Mouse (Mus musculus) embryonic fibroblast, embryonic 13.5 days (primary cell): ENCODE data around the gene Fam102a. TPM values are rescaled to one million over a fixed set of nuclear protein-coding genes. Genes with fewer than 3 reads are reported as not detected.

Source experiments
- H3K27ac ChIP-seq: 2 replicates; pipeline ENCODE4 v1.5.1; 2012; ENCODE audit warnings: low read length, control low read depth, inconsistent platforms; ENCODE audit not compliant: insufficient read depth
- H3K4me1 ChIP-seq: 2 replicates; pipeline ENCODE4 v1.6.1; 2011; ENCODE audit warnings: low read length; ENCODE audit not compliant: control insufficient read depth, insufficient read depth
- H3K4me3 ChIP-seq: 2 replicates; pipeline ENCODE4 v1.5.1; 2011; ENCODE audit warnings: mild to moderate bottlenecking, control low read depth, low read length; ENCODE audit not compliant: insufficient read depth
- CTCF ChIP-seq: IDR thresholded peaks from 2 replicates; pipeline ENCODE4 v1.5.1; 2011; ENCODE audit warnings: mild to moderate bottlenecking, control low read depth, low read length, moderate library complexity, borderline replicate concordance; ENCODE audit not compliant: insufficient read depth
- POLR2A ChIP-seq: IDR thresholded peaks from 2 replicates; pipeline ENCODE4 v1.6.1; 2011; ENCODE audit warnings: low read depth, mild to moderate bottlenecking, control low read depth, low read length, moderate library complexity
- polyA plus RNA-seq: library from polyadenylated mRNA; stranded (reverse); fragments of >200 nt; gene quantifications from 2 replicates; pipeline ENCODE4 v1.2.4, GENCODE M21; 2011; ENCODE audit warnings: low read depth; ENCODE audit not compliant: missing spikeins, insufficient read length

The Fam102a gene
- polyA plus RNA-seq, 1 experiment: 8.9 TPM

DNA sequence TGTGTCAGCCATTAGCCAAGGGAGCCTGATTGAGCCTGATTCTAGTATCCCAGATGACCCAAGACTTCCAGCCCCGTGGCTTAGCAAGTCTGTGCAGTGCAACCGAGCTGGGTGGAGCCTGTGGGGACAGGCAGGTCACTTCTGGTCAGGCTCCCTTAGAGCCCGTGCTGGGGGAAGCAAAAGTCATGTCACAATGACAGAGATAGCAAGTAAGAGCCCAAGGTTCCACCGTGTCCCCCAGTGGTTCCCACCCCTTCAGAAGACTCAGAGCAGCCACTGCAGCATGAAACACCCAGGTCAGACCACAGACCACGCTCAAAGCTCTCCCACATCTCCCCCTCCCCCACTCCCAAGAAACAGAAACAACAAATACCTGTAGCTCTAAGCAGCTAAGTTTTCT, 38.9 kb upstream of the Fam102a start:
- Histone ChIP-seq H3K4me3 (no peak overlapping the region), H3K27ac (no peak overlapping the region), H3K4me1 (no peaks in the 10 kb centered on the region)
- TF ChIP-seq CTCF: no peak
- no peak for TF ChIP-seq POLR2A

DNA sequence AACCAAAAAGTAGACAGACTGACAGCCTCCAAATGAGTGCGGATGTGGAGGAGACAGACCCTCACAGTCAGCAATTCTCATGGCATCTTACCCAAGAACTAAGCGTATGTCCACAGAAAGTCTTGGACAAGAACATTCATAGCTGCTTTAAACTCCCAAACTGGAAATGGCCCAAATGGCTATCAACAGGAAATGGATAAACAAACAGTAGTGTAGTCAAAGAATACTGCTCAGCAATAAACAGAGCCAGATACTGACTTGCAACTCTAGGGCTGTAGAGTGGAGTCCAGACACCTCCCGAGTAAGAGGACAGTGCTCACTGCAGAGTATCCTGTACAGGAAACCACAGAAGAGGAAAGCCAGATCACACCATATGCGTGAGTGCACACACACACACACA, 35.8 kb upstream of the Fam102a start:
- H3K4me3 ChIP-seq: no peak overlapping the region
- H3K4me1 ChIP-seq: peaks cover 4% of the 10 kb centered on the region
- TF ChIP-seq POLR2A: no peak
- TF ChIP-seq CTCF: no peak
- no peak overlapping the region for H3K27ac ChIP-seq

DNA sequence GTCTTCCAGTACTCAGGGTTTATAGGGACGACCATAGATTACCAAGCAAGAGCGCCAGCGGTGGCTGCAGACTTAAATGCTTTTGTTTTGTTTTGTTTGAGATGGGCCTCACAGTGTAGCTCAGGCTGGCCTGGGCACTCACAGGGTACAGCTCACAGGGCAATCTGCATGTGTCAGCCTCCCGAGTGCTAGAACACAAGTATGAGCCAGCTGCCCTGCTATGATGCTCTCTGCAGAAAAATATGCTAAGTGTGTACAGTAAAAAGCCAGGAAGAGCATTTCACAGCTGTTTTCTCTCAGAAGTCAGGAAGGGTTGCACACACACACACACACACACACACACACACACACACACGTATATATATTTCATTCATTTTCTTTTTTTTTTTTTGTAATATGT, 34.7 kb upstream of the Fam102a start:
- TF ChIP-seq POLR2A (no peak), CTCF (no peak)
- no peak overlapping the region for H3K4me3 ChIP-seq
- peaks cover 4% of the 10 kb centered on the region for H3K4me1 ChIP-seq
- H3K27ac ChIP-seq: no peak overlapping the region

DNA sequence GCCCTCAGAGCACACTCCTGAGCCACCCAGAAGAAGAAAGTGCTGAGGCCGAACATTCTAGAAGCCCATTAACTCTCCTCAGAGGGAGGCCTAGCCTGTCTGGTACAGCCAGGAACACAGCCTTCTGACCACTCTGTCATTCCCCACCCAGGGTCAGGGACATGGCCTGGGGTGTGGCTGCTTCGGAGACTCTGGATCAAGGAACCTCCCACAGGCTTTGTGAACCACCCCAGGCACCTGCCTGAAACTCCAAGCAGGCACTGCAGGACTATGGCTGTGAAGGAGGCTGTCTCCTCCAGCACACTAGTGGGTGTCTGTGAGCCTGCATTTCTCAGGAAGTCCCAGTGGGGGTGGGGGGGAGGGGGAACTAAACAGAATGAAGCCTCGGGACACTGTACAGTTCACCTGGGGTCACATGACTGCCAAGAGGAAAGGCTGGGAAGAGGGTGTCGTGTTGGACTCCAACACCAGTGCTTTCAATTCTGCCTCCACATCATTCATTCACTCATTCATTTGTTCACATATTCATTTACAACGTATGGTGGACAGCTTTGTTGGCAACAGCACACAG, 33.3 kb upstream of the Fam102a start:
- TF ChIP-seq CTCF (no peak), POLR2A (no peak)
- H3K4me1 ChIP-seq: peaks cover 4% of the 10 kb centered on the region
- no peak overlapping the region for H3K27ac ChIP-seq
- no peak overlapping the region for H3K4me3 ChIP-seq

DNA sequence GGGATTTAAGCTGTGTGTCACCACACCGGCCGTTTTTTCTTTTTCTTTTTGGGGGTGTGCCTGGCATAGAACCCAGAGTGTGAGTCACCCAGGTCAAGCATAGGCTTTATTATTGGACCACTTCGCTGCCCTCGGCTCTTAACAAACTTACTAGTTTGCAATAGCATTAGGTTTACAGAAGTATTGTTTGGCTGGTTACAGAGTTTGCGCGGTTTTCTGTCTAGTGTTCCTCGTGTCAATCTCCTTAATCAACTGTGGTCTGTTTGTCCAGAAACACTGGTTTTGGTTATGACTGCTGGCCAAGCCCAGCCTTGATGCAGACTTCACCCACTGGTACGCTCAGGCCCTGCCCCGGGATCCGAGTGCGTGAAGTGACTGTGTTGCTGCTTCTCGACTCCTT, 32.3 kb upstream of the Fam102a start:
- Histone ChIP-seq H3K4me3 (no peak overlapping the region), H3K4me1 (peaks cover 4% of the 10 kb centered on the region), H3K27ac (peak overlapping the region; percentile 96)
- TF ChIP-seq CTCF (no peak), POLR2A (no peak)

DNA sequence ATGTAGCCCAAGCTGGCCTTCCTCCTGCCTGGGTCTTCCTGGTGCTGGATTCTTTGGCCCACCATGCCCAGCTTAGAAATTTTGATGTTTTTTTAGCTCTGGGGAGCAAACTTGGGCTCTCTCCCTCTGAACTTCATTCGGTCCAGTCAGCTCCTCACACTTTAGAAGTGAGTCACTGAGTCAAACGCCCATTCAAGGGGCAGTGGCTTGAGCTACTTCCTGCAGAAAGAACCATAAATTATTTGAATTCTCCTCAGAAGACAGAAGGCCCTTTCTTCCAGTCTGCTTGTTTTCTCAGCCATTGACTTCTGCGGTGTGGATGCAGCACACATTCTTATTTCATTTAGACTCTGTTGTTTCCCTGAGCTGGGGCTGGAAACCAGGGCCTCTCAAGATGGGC, 31.5 kb upstream of the Fam102a start:
- H3K27ac ChIP-seq: peak overlapping the region; percentile 96
- H3K4me1 ChIP-seq: peaks cover 4% of the 10 kb centered on the region
- no peak overlapping the region for H3K4me3 ChIP-seq
- no peak for TF ChIP-seq CTCF
- TF ChIP-seq POLR2A: peak; percentile 37; the same call in 1 of the 2 replicates

DNA sequence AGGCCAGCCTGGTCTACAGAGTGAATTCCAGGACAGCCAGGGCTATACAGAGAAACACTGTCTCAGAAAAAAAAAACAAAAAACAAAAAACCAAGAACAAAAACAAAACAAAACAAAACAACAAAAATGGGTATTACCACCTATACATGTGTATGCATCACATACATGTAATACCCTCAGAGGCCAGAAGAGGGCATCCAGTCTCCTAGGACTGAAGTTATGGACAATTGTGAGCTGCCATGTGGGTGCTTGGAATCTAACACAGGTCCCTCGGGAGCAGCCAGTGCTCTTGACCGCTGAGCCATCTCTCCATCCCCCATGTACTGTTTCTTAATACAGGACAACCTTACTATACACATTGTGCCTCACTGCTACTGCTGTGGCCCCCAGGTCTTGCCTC, 29.6 kb upstream of the Fam102a start:
- peaks cover 4% of the 10 kb centered on the region for H3K4me1 ChIP-seq
- H3K4me3 ChIP-seq: no peak overlapping the region
- no peak for TF ChIP-seq CTCF
- no peak for TF ChIP-seq POLR2A
- H3K27ac ChIP-seq: no peak overlapping the region

DNA sequence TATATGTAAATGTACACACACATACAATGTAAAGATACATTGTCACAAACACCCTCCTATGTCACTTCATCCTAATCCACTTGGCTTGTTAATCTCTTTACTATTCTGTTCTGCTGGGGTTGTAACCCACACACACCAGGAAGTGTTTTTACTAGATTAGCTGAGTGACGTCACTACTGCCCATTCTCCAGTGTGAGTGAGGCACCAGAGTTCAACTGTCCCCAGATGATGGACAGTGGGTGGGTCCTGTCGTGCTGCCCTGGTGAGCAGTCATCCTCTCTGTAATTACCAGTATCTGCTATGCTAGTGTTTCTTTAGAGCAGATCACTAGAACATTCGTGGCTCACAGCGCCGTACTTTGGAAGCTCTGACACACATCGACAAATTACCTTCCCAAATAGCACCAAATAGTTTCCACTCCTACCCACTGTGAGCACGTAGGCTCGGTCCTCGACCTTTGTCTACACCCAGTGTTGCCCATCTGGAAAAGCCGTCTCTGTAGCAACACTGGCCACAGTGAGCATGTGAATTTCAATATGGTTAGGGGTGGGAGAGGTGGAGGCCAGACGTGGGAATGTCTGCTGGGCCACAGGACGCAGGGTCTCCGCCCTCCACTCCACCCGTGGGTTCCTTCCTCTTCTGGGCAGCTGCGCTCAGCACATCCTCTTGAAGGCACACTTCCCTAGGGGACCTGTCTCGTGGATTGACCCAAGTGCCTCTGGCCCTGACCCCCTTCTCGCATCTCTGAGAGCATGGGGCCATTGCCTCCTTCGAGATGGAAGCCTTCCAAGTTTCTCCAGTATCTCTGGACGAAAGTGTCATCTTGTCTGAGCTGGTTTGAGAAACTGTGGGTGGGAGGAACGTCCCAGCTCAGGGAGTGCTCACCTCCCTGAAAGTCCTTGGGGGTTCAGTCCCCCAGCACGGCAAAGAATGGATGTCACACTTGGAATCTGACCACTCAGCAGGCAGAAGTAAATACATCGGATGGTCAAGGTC, 28.2 kb upstream of the Fam102a start:
- TF ChIP-seq POLR2A: no peak
- TF ChIP-seq CTCF: no peak

DNA sequence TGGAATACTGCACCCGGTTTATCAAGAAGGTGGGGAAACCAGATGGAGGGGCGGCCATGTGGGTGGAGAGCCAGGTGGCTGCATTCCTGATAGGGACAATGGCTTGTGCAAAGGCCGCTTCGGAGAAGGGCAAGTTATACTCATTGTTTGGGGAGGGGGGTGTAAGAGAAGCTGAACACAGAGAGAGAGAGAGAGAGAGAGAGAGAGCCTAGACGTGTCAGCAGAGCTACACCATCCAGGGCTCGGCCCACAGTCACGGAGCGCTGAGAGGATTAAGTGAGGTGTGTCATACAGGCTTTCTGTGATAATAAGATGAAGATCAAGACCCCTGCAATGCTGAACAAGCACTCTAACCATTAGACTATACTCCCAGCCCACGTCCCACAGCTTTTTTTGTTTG, 27.2 kb upstream of the Fam102a start:
- Histone ChIP-seq H3K27ac (no peak overlapping the region), H3K4me3 (no peak overlapping the region), H3K4me1 (peaks cover 4% of the 10 kb centered on the region)
- TF ChIP-seq CTCF: no peak
- no peak for TF ChIP-seq POLR2A

More for the DNA sequence above, 28.2 kb upstream of the Fam102a start:
- Histone ChIP-seq H3K27ac (no peak overlapping the region), H3K4me3 (no peak overlapping the region), H3K4me1 (peaks cover 4% of the 10 kb centered on the region)

DNA sequence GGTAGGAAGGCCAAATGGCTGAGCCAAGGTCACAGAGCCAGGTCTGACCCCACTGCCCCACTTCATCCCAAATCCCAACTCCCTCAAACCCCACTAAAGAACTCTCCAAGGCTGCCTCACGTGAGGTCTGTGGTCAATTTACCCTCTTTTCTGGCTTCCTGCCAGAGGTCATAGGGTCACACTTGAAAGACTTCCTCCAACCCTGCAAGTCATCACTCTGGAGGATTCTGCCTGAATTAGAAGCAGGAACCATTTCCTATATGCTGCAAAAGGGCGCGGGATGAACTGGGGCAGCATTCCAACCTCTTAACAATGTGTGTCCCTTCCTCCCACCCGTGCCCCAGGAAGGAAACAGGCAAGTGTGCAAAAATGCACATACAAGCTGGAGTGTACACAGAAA, 25.8 kb upstream of the Fam102a start:
- Histone ChIP-seq H3K4me1 (no peaks in the 10 kb centered on the region; the same call in 1 of the 2 replicates), H3K4me3 (no peak overlapping the region), H3K27ac (no peak overlapping the region)
- TF ChIP-seq POLR2A (no peak), CTCF (no peak)
